Mouse (Mus musculus) CH12.LX (cell line): ENCODE results near the gene Serf1. TPM values are rescaled to one million over a fixed set of nuclear protein-coding genes. Genes with fewer than 3 reads are reported as not detected.

ENCODE experiments used
- DNase-seq: peaks from one replicate; pipeline ENCODE4 v3.0.0-alpha.2; 2013; ENCODE audit errors: extremely low read depth
- H3K27ac ChIP-seq: 2 replicates; pipeline ENCODE4 v1.5.1; 2012; ENCODE audit warnings: low read depth, mild to moderate bottlenecking, control low read depth, moderate library complexity; ENCODE audit not compliant: insufficient read depth
- H3K27me3 ChIP-seq: replicated peaks from 2 replicates; pipeline ENCODE3; 2012; ENCODE audit warnings: inconsistent platforms
- H3K36me3 ChIP-seq, 2 experiments: replicated peaks in 1 of 2; 2 replicates each; pipeline versions ENCODE3 to v1.6.1; 2012; ENCODE audit warnings: inconsistent platforms in 1 of 2, low read length in 1 of 2, mild to moderate bottlenecking in 1 of 2, mixed read lengths in 1 of 2, moderate library complexity in 1 of 2; ENCODE audit not compliant: control insufficient read depth in 1 of 2, insufficient read depth in 1 of 2
- H3K4me1 ChIP-seq, 2 experiments: 2 replicates each; pipeline ENCODE4 v1.6.1; 2012; ENCODE audit warnings: inconsistent platforms in 1 of 2, moderate library complexity in 1 of 2; ENCODE audit not compliant: insufficient read depth in 2 of 2, control insufficient read depth in 1 of 2
- H3K4me2 ChIP-seq: 2 replicates; pipeline ENCODE4 v1.6.1; 2012; ENCODE audit warnings: low read depth, mild to moderate bottlenecking, control low read depth; ENCODE audit not compliant: poor library complexity, insufficient read depth, severe bottlenecking
- H3K4me3 ChIP-seq, 3 experiments: fragments of 150-350 bp in 1 of 3; sonication (generic) in 1 of 3; replicated peaks in 1 of 3; 2 replicates each; pipeline versions ENCODE3 to v1.5.1; 2011 to 2012; ENCODE audit warnings: low read depth in 2 of 3, low read length in 2 of 3, mild to moderate bottlenecking in 2 of 3, moderate library complexity in 2 of 3, control low read depth in 1 of 3, improper control_type of control experiment in 1 of 3, inconsistent platforms in 1 of 3, mixed read lengths in 1 of 3; ENCODE audit not compliant: poor library complexity in 1 of 3
- H3K79me2 ChIP-seq: replicated peaks from 2 replicates; pipeline ENCODE4 v1.6.1; 2012; ENCODE audit warnings: mild to moderate bottlenecking, moderate library complexity; ENCODE audit not compliant: control insufficient read depth, poor library complexity, insufficient read depth, severe bottlenecking; ENCODE audit errors: extremely low read depth
- H3K9ac ChIP-seq: 2 replicates; pipeline ENCODE4 v1.6.1; 2012; ENCODE audit warnings: low read depth, mild to moderate bottlenecking, control low read depth, moderate library complexity; ENCODE audit not compliant: insufficient read depth
- H3K9me3 ChIP-seq: replicated peaks from 2 replicates; pipeline ENCODE3; 2012; ENCODE audit warnings: low read length, inconsistent platforms, mixed read lengths
- BHLHE40 ChIP-seq: IDR thresholded peaks from 2 replicates; pipeline ENCODE4 v1.6.1; 2011; ENCODE audit warnings: mild to moderate bottlenecking, low read depth, low read length, improper control_type of control experiment
- ELF1 ChIP-seq: IDR thresholded peaks from 2 replicates; pipeline ENCODE4 v1.6.1; 2014; ENCODE audit warnings: low read depth, mild to moderate bottlenecking, inconsistent platforms, low read length, improper control_type of control experiment
- EP300 ChIP-seq: IDR thresholded peaks from 2 replicates; pipeline ENCODE4 v1.6.1; 2011; ENCODE audit warnings: low read length, improper control_type of control experiment
- GABPA ChIP-seq: IDR thresholded peaks from 2 replicates; pipeline ENCODE4 v1.6.1; 2012; ENCODE audit warnings: low read depth, low read length, improper control_type of control experiment, inconsistent platforms; ENCODE audit not compliant: insufficient replicate concordance
- HCFC1 ChIP-seq: IDR thresholded peaks from 2 replicates; pipeline ENCODE4 v1.6.1; 2012; ENCODE audit warnings: low read depth, mild to moderate bottlenecking, inconsistent platforms, low read length, improper control_type of control experiment
- IRF4 ChIP-seq: IDR thresholded peaks from 2 replicates; pipeline ENCODE4 v1.6.1; 2014; ENCODE audit warnings: low read depth, mild to moderate bottlenecking, inconsistent platforms, low read length, improper control_type of control experiment
- MAFK ChIP-seq: IDR thresholded peaks from 2 replicates; pipeline ENCODE4 v1.6.1; 2011; ENCODE audit warnings: low read length, improper control_type of control experiment; ENCODE audit not compliant: insufficient replicate concordance
- MAX ChIP-seq: IDR thresholded peaks from 2 replicates; pipeline ENCODE4 v1.6.1; 2011; ENCODE audit warnings: low read length, improper control_type of control experiment
- MAZ ChIP-seq: IDR thresholded peaks from 2 replicates; pipeline ENCODE4 v1.6.1; 2012; ENCODE audit warnings: low read depth, mild to moderate bottlenecking, inconsistent platforms, low read length, improper control_type of control experiment, moderate library complexity
- MXI1 ChIP-seq: IDR thresholded peaks from 2 replicates; pipeline ENCODE4 v1.6.1; 2011; ENCODE audit warnings: mild to moderate bottlenecking, low read depth, low read length, improper control_type of control experiment
- MYC ChIP-seq: IDR thresholded peaks from 2 replicates; pipeline ENCODE4 v1.6.1; 2011; ENCODE audit warnings: low read depth, mild to moderate bottlenecking, improper control_type of control experiment, low read length
- NELFE ChIP-seq: IDR thresholded peaks from 2 replicates; pipeline ENCODE4 v1.6.1; 2011; ENCODE audit warnings: low read depth, low read length, improper control_type of control experiment
- NRF1 ChIP-seq: IDR thresholded peaks from 2 replicates; pipeline ENCODE4 v1.6.1; 2014; ENCODE audit warnings: low read depth, mild to moderate bottlenecking, inconsistent platforms, low read length, improper control_type of control experiment, moderate library complexity
- POLR2A ChIP-seq: IDR thresholded peaks from 2 replicates; pipeline ENCODE4 v1.6.1; 2011; ENCODE audit warnings: low read depth, mild to moderate bottlenecking, improper control_type of control experiment, low read length
- POLR2AphosphoS2 ChIP-seq: IDR thresholded peaks from 2 replicates; pipeline ENCODE4 v1.6.1; 2011; ENCODE audit warnings: low read depth, low read length, improper control_type of control experiment
- SIN3A ChIP-seq: IDR thresholded peaks from 2 replicates; pipeline ENCODE4 v1.6.1; 2012; ENCODE audit warnings: low read length, improper control_type of control experiment, inconsistent platforms
- TBP ChIP-seq: conservative IDR thresholded peaks from 2 replicates; pipeline ENCODE4 v1.6.1; 2011; ENCODE audit warnings: low read depth, low read length, improper control_type of control experiment
- TCF12 ChIP-seq: IDR thresholded peaks from 2 replicates; pipeline ENCODE4 v1.6.1; 2014; ENCODE audit warnings: low read depth, mild to moderate bottlenecking, inconsistent platforms, low read length, improper control_type of control experiment
- USF1 ChIP-seq: IDR thresholded peaks from 2 replicates; pipeline ENCODE4 v1.6.1; 2014; ENCODE audit warnings: low read depth, mild to moderate bottlenecking, inconsistent platforms, low read length, improper control_type of control experiment
- ZC3H11A ChIP-seq: IDR thresholded peaks from 2 replicates; pipeline ENCODE4 v1.6.1; 2012; ENCODE audit warnings: low read depth, mild to moderate bottlenecking, inconsistent platforms, low read length, improper control_type of control experiment
- dilution Hi-C: fragments of 300-500 bp; cut with MboI; formaldehyde crosslinking; loops from 2 replicates; pipeline ENCODE4 v1.14.3; 2020; ENCODE audit warnings: low sequenced_read_pairs; ENCODE audit not compliant: extremely low pct_unique_long_range_greater_than_20kb, extremely low pct_ligation_motif_present
- in situ Hi-C: fragments of 300-500 bp; cut with MboI; formaldehyde crosslinking; loops from 3 replicates; pipeline ENCODE4 v1.14.3; 2019; ENCODE audit warnings: low sequenced_read_pairs, low pct_ligation_motif_present, low pct_unique_long_range_greater_than_20kb, mixed read lengths
- polyA plus RNA-seq: library from polyadenylated mRNA; unstranded; fragments of >175 nt; gene quantifications from 2 replicates; pipeline ENCODE4 v1.2.1, GENCODE M21; 2012; ENCODE audit warnings: low read depth; ENCODE audit not compliant: insufficient read length
- total RNA-seq, 2 experiments: library from RNA; depleted of rRNA; stranded (reverse); fragments of 300-350 nt in 1 of 2; fragments of >200 nt in 1 of 2; gene quantifications; 2 replicates each; pipeline ENCODE4 v1.2.3; 2012 to 2014

Gene Serf1
- total RNA-seq (2012; rRNA removed) (16.7 and 20.5 TPM in 2 replicates), total RNA-seq (2014; rRNA removed) (10.9 and 11.6 TPM in 2 replicates), polyA plus RNA-seq (12.5 and 13.7 TPM in 2 replicates)

GRCm38 (mm10) chr13:100107652-100108472 is at the start of gene Serf1:
Serf1 (plus strand) TSS chr13:100108012.
- Histone ChIP-seq H3K4me1 (peaks cover 6 to 22% of the 10 kb centered on the region in 2 experiments), H3K36me3 (no peaks in the 10 kb centered on the region), H3K9me3 (no peaks in the 10 kb centered on the region), H3K79me2 (peaks cover 10% of the 10 kb centered on the region), H3K27me3 (peaks cover 20% of the 10 kb centered on the region), H3K27ac (no peak within 1 kb of the TSS), H3K9ac (peak within 1 kb of the TSS; percentile 35), H3K4me2 (peak within 1 kb of the TSS; percentile 44), H3K4me3 (peak within 1 kb of the TSS; percentile 52 to 81 (median 66))
- peak; percentile 57 for DNase-seq
- peak; percentile 82 for TF ChIP-seq MAX
- no peak for TF ChIP-seq HCFC1
- no peak for TF ChIP-seq EP300
- peak; percentile 91 for TF ChIP-seq NRF1
- 0 out of 2 replicates have a peak, but pooled peaks have one; percentile 18 for TF ChIP-seq MAZ
- 0 out of 2 replicates have a peak, but pooled peaks have one; percentile 25 for TF ChIP-seq TBP
- TF ChIP-seq TCF12, result 0 out of 2 replicates have a peak, but pooled peaks have one; percentile 11
- no peak for TF ChIP-seq POLR2AphosphoS2
- TF ChIP-seq MXI1, result peak; percentile 83
- peak; percentile 56 for TF ChIP-seq NELFE
- no peak for TF ChIP-seq IRF4
- TF ChIP-seq POLR2A, result peak; percentile 73
- TF ChIP-seq MYC, result 0 out of 2 replicates have a peak, but pooled peaks have one; percentile 3
- TF ChIP-seq ELF1, result peak; percentile 40; the same call in 1 of the 2 replicates
- TF ChIP-seq SIN3A, result peak; percentile 68
- dilution Hi-C loops, result no loop called here
- in situ Hi-C loops, result loop anchor here (25.0 kb wide), 1 partner anchor 279 kb away; no protein-coding TSS in a partner anchor

- Histone ChIP-seq H3K27ac (no peak overlapping the region), H3K4me2 (no peak overlapping the region), H3K9me3 (no peaks in the 10 kb centered on the region), H3K4me3 (no peak overlapping the region), H3K27me3 (no peaks in the 10 kb centered on the region), H3K4me1 (no peaks in the 10 kb centered on the region), H3K79me2 (no peaks in the 10 kb centered on the region), H3K9ac (no peak overlapping the region), H3K36me3 (peaks cover 60 to 87% of the 10 kb centered on the region in 2 experiments)
- DNase-seq, result no peak
- dilution Hi-C loops, result no loop called here
- TF ChIP-seq USF1 (no peak), IRF4 (no peak), BHLHE40 (no peak), ZC3H11A (no peak), MAFK (no peak), GABPA (no peak), TBP (no peak)
- in situ Hi-C loops, result no loop called here
Observed at GRCm38 (mm10) chr13:100063936-100064335, 43.9 kb upstream of the Serf1 start.
